Mouse (Mus musculus) c-Kit-positive CD71-negative TER-119-negative erythroid progenitor cells, embryonic 14.5 days (primary cell): ENCODE measurements at regions not wholly inside any gene's neighbourhood (a gene's known extent, or its start where the extent isn't known, plus 50 kb on each side); places are given as distances from the start of the nearest gene placed in this dataset.

Experiments
- DNase-seq: peaks from one replicate; pipeline ENCODE4 v3.0.0-alpha.2; 2013; ENCODE audit warnings: low read depth

DNA sequence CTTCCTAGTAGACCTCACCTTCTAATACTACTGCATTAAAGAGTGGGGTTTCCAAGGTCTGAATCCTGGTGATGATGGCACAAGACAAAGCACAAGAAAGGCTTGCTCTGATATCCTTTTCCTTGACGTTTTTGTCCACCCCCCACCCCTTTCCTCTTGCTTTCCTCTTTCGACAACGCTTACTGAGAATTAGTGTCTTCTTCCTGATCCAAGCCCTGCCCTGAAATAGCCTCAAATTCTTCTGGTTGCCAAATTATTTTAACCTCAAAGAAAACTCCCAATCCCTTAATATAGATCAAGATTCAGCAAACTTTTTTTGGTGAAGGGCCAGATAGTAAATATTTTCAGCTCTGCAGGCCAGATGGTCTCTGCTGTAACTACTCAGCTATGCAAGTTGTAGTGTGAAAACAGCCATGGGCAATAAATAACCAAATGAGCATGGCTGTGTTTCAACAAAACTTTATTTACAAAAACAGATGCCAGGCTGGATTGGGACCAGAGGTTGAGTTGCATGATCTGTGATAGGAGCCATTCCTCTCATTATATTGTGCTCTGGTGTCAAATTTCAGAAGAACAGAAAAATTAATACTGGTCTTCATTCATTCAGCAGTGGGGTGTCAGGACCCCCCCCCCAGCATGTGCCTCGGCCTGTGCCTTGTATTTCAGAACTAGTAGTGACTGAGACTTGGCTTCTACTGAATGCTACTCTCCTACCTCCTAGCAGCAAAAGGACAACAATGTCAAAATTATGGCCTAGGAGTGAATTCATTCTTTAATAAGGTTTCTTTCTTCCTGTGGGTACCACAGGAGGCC lies 218.5 kb upstream of the Nrip1 start:
- no peak for DNase-seq

DNA sequence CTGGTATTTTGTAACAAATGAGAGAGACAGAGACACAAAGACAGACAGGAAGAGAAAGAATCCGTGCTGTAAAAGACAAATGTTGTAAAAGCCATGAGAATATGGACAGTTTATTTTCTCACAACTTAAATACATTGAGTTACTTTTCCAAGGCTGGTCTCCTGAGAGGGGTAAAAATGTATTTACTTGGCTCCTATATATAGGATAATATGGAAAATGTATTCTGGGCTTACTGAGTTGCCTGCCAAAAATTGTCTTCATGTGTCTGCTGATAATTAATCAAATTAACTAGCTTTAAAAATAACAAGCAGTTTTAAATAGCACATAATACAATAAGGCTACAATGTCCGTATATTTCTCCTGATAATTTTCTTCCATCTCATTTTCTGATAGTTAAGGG lies 216.2 kb upstream of the Nrip1 start:
- DNase-seq = no peak

DNA sequence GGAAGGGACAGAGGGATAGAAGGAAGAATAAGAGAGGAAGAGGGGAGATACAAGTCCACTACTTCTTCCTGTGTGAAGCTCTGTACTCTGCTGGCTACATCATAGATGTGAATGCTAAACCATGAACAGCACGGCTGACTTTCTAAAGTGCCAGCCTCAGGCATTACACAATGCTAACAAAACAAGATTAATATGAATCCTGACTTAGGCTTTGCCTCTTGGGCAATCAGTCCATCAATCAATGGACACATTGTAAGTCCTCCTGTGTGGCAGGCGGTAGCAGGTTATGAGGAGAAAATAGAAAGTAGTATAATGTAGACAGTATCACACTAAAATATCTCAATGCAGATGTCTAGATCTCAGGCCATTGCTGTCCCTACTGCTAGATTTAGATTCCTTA lies 203.6 kb upstream of the Nrip1 start:
- DNase-seq = no peak

DNA sequence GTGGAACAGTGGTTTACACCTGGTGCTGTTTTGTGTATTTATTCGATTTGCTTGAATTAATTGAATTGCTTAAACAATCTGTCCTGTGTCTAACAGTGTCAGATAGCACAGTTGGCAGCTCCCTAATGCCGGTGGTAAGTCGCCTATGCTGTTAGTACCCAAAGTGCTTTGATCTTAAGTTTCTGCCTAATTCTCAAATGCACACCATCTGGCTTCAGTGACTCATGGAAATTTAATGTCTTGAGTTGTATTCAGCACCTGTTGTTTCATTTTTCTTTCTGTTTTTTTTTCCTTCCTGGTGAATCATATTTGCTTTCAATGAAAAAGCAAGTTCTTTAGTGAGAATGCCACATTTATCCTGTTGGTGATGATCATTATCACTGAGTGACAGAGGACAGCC lies 201.7 kb upstream of the Nrip1 start:
- no peak for DNase-seq

DNA sequence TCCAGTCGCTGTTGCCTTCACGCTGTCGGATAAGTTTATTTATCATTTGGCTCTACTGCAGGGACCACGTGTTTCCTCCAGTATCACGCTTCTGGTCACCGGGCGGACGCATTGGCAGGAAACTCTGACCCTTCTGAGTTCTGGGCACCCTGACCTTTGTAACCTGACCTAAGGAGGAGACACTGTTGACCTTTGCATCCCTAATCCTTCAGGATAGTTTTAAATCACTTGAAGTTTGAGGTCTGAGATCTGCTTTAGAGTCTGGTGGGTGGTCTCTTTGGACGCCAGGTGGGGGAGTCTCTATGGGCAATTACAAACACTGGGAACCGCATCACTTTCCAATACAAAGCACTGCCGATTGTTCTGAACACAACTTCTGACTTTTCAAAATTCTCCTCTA lies 192.6 kb upstream of the Nrip1 start:
- no peak for DNase-seq

DNA sequence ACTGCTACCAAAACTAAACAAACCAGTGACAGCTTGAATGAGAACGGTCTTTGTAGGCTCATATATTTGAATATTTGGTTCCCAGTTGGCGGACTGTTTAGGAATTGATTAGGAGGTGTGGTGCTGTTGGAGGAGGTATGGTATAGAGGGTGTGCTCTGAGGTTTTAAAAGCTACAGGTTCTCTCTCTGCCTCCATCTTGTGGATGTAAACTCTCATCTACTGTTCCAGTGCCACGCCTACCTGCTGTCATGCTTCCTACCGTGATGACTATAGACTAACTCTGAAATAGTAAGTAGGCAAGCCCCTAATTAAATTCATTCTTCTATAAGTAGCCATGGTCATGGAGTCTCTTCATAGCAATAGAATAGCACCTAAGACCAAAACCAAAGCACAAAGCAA lies 181.2 kb upstream of the Nrip1 start:
- no peak for DNase-seq

DNA sequence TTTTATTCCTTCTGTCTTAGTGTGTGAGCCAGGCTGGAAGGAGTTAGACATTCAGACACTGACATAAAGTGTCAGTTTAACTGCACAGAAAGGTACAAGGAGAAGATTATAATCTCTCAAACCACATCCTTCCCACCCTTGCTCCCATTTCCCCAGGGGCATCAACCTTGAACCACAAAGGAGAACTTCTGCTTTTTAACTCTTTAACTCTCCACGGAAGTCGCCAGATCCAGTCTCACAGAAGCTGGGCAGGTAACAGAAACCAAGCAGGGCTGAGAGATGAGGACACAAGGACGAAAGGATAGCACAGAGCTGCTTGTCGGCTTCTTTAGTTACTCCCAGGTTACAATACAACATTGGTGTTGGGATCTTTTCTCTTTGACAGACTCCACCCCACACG lies 176.0 kb upstream of the Nrip1 start:
- no peak for DNase-seq

DNA sequence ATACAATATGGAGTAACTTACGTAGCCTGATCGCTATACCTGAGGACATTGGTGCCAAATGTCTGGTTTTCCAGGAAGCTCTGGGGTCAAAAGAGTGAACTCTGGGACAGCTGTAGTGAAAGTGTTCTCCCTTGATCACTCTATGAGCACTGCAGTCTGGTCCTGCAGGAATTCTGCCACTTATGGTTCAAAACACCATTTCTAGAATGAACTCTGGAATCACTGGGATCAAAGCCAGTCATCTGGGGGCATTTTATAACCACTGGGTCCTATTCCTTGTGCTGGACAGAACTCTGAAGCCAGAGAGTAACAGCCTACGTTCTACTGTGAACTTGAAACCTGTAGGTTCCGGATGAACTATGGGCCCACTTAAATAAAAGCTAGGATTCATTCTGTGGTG lies 173.5 kb upstream of the Nrip1 start:
- DNase-seq = no peak

DNA sequence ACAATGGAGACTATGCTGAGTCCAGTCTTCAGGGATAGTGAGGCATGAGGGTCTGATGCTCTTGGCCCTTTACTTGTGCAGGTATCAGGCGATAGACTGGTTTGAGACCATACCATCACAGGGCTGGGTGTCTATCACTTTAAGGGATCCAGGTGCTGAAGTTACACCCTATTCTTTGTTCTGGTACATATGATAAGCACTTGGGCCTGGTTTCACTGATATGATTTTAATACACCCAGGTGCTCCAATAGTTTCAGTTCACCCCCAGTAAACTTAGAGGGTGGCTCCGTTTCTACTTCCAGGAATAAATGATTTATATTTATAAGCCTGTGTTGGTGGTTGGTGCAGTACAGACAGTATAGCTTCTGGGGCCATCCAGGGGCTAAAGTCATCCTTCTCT lies 173.0 kb upstream of the Nrip1 start:
- no peak for DNase-seq

DNA sequence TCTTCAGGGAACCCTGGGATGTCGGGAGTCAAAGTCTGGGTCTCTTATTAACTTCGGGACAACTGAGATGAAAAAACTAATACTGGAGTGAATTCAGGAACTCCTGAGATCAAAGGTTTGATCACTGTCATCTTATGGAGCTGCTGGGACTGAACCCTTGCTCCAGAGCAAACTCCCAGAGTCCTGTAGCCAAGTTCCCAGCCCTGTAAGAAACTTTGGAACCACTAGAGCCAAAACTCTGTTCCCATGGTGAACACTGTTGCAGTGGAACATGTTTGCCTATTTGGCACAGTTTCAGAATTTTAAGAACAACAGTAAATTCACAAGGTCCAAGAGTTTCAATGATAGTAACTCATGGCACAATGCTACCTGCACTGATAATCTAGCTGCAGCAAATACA lies 172.3 kb upstream of the Nrip1 start:
- no peak for DNase-seq

DNA sequence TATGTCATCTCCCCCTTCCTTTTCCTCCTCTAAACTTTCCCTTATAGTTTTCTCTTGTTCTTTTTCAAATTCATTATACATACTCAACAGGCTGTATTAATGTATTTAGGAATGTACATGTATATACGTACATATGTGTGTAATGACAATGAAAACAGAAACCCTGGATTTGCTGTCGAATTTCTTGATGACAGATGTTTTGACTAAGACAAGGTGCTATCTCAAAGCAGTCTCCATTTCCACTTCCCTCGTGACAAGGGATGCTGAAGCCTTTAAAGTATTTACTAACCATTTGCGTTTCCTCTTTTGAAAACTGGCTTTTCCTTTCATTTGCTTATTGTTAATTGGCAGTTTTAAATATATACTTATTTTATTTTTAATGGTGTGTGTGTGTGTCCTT lies 171.3 kb upstream of the Nrip1 start:
- no peak for DNase-seq

DNA sequence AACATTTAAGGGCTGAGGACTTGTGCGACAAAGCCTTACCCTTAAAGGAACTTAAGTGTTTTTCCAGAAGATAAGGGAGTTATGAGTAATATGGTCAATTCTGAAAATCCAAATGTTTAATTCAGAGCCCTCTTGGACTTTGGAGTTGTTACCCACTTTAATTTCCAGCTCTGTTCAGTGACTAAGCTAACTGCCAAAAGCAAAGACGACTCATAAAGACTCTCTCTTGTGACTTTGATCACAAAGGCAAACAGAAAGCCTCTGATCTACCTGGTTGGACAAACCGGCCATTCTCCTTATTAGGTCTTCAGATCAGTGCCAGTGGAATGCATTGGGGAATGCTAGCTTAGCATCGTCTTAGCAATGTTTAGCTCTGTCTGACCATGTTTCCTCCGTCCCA lies 167.3 kb upstream of the Nrip1 start:
- no peak for DNase-seq

DNA sequence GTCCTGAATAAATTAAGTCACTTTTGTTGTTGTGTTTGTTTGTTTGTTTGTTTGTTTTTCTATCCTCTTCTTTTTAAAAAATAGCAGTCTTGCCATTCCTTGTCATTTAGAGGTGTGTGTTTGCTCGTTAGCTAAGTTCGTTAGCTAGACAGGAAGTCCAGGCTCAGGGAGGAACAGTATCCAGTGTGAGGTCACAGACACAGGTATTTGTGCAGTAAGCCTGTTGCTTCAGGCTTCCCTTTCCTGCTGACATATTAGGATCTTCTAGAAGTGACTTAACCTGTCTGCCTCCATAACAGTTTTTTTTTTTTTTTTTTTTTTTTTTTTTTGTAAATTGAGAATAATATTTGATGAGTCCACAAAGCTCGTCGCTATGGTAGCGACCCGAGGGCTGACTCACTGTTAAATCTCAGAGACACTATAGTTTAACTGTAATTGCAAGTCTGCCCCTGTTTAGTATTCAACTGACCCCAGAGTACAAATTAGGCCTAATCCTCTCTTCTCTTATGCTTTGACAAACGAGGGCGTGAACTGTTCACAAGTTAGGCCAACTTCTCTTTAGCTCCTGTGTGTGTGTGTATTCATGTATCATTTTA lies 166.8 kb upstream of the Nrip1 start:
- DNase-seq = no peak

DNA sequence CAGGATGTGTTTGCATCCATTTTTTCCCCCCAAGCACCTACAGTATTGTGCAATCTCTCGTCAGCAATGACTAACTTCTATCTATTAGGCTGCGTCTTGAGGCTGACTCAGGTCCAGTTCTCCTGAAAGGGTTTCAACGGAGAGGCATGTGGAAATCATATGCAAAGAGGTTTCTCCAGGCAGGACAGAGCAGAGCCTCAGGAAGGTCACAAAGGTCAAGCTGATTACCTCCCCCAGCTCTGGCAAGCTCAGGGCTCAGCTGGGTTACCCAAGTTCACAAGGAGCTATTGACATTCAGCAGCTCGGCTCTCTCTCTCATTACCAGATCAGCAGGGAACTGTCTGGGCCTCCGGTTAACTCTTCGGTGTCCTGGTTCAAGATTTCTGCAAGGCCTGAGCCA lies 166.0 kb upstream of the Nrip1 start:
- no peak for DNase-seq

DNA sequence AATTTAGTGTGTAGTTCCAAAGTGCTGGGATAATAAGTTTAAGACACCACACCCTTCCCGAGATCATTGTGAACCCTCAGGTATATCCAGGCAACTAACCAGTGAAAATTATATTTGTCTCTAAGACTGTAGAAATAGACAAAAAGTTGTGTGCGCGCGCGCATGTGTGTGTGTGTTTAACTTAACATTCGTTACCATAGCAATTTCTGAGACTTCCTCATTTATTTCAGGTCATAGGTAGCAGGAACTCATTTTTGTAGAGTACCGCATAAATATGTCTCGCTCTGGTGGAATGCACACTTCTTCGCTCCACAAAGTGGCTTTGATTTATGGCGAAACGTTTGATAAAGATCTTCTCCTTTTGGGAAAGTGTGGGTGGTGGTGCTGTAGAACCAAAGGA lies 164.2 kb upstream of the Nrip1 start:
- DNase-seq = no peak

DNA sequence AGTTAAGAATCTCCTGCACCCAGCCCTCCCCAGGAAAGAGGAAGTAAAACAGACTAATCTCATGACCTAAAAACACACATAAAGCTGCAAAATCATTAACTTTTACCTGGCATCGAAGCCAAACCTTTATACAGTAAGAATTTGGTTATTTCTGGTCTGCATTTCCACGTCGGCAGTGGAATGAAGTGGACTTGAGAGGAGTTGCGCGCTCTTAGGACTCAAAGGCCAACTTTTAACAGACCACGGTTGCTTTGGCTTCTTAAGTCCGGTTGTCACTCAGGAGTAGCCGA lies 159.2 kb upstream of the Nrip1 start:
- DNase-seq = no peak

DNA sequence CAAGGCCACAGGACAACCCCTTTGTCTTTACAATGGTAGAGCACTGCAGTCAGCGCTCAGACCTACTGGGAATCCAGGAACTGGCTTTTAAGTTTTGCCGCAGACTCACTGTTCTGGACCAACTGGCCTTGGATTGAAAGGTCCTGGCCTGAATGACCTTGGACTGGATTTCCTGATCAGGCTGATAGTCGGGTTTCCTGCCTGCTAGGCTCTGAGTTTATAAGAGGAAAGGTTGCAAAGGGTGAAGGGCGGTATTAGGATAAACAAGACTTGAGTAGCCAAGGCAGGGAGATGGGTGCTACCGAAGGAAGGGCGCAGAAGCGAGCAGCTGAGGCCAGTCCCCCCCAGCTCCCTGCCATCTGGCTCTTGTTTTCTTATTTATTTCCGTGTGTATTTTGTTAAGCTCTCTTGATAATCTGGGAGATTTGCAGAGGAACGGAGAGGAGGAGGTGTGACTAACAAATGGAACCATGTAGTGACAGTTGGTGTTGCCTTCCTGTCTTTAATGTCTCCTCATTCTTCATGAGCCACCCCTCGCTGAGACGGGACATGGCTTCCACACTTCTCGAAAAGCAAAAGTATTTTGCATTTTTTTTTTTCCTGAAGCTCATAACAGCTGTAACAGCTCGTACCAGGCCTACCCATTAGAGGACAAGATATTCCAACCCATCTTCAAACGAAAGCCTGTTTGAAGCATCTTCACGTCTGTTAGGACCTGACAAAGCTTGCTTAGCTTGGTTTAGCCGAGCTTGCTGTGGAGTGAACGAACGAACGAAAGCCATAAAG lies 158.7 kb upstream of the Nrip1 start:
- no peak for DNase-seq

DNA sequence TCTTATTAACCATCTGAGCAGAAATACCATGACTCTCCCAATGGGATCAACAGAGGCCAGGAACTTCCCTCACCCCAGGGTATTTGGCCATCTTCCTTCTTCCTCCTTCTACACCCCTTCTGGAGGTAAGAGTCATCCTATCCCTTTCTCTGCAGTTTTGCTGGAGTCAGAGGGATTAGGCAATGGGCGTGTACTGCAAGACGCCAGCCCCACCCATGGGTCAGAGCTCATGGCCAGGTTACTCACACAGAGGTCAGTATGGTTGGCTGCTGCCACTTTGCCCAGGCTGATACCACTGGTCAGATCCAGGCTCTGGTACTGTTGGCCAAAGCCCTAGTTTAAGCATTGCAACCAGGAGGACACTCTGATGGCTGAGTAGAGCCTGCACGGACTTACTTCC lies 157.3 kb upstream of the Nrip1 start:
- no peak for DNase-seq

DNA sequence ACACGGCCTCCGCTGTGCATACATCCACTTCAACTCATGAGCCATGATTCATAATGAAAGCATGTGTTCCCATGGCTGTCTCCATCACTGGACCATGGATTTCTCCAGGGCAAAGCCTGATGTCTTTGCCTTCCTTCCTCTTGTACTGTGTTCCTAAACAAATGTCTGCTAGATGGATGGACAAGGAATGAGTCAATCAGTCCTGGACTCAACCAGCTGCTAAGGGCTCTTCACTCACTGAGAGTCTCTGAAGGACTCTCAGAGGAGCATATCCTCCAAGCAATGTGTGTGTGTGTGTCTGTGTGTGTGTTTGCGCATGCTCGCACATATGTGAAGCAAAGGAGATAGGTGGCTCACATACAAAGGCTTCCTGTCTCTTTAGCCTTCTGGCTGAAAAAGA lies 156.0 kb upstream of the Nrip1 start:
- DNase-seq = no peak

DNA sequence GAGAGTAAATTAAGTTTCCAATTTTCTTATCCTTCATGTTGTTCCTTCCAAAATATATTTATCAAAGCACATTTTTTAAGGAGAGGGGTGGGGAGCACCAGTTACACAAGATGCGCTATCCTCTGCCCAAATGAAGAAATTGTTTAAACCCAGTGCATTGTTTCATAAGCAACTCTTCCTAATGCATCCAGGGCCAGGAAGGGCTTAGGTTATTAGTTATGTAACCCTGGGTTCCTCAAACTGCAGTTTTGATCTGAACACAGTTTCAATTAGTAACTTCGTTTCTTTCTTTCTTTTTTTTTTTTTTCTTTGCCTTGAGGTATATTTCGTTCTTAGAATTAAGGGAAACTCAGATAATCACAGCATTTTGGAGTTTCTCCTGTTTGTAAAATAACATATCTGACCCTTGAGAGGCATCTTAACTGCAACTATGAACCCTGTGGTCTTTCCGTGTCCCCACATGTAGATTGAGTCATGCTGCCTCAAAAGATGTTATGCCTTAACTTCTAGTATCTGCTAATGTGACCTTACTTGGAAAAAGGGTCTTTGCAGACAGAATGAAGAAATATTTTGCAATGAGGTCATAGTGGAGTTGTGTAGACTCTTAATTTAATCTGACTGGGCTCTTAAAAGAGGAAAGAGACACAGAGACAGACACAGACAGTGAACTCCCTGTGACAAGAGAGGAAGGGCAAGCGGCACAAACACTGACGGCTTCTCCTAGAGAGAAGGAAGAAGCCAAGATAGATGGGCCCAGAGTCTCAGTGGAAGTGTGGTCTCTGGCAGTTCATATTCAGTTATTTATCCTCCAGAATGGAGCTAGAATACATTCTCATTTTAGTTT lies 153.7 kb upstream of the Nrip1 start:
- no peak for DNase-seq

DNA sequence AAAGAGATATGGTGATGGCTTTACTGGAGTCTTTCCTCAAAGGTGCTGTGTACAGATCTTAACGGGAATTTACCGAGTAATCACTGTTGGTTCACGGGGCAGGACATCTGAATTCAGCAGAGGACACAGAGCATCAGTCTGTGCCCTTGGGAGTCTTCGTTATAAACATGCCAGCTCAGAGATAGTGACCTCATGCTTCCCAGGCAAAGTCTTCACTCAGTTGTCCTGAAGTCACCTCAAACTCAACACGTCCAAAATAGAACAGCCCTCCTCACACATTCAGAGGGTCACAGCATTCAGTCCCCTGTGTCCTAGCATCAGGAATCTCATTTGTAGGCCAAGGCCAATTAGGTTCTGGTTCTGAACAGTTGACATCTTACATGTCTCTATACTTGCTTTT lies 151.9 kb upstream of the Nrip1 start:
- DNase-seq = no peak

DNA sequence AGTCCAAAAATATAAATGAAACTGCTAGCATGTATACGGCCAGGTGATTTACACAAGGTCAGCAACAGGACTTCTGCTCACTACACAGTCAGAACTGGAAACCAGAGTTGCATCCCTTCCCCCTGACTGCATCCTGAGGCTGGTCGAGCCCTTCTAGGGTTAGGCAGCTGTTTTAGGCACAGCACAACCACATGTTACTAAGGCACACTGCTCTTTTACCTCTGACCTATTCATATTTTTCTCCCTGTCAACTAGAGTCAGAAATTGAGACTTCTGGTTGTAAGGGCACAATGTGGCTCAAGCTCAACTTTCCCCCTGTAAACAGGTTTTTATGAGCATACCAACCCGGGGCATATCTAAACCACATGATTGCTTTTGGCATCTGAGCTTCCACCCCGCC lies 151.3 kb upstream of the Nrip1 start:
- DNase-seq = no peak

DNA sequence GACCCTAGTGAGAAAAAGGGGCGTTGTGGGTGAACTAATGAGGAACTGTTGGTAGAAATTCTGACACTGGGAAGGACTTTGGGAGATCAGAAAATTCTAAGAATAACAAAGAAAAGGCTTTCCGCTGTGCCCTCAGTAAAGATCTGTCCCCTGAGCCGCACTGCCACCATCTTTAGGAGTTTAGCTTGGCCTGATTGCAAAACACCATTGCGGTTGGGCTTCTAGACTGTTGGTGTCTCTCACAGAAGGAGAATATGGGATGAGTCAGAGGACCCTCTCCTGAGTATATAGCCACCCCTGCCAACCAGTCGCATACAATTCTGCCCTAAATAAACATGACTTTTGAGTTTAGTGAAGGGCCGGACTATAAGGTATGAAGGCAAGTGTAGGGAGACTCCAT lies 147.5 kb upstream of the Nrip1 start:
- no peak for DNase-seq
